Mouse (Mus musculus) cerebellum, adult 9-10 months (tissue): ENCODE data around the gene Ephx3.
"Not testable (repeated sequence)": the region's sequence is repeated elsewhere in the genome, so short reads cannot be mapped to it uniquely, and the experiment has no call there.

Experiments used
- DNase-seq: peaks from one replicate; pipeline ENCODE4 v3.0.0; 2022

Ephx3 gene

GRCm38 (mm10) chr17:32188863-32189636, at the start of gene Ephx3:
Ephx3 (minus strand) TSS chr17:32189549.
- no peak for DNase-seq

GRCm38 (mm10) chr17:32238589-32238988, 49.2 kb upstream of the Ephx3 start:
- no peak for DNase-seq

GRCm38 (mm10) chr17:32235534-32236191, 46.3 kb upstream of the Ephx3 start:
- peak; percentile 58 for DNase-seq

GRCm38 (mm10) chr17:32233174-32233573, 43.8 kb upstream of the Ephx3 start:
- peak; percentile 76 for DNase-seq

GRCm38 (mm10) chr17:32229256-32229655, 39.9 kb upstream of the Ephx3 start:
- peak; percentile 27 for DNase-seq

GRCm38 (mm10) chr17:32220873-32221272, 31.5 kb upstream of the Ephx3 start:
- DNase-seq: no peak

- not testable (repeated sequence) for DNase-seq
Measured at GRCm38 (mm10) chr17:32215587-32215986, 26.2 kb upstream of the Ephx3 start.

GRCm38 (mm10) chr17:32211554-32211953, 22.2 kb upstream of the Ephx3 start:
- DNase-seq: not testable (repeated sequence)

- peak; percentile 67 for DNase-seq
Measured at GRCm38 (mm10) chr17:32209752-32210151, 20.4 kb upstream of the Ephx3 start.

GRCm38 (mm10) chr17:32209144-32209543, 19.8 kb upstream of the Ephx3 start:
- DNase-seq: no peak

GRCm38 (mm10) chr17:32207586-32208245, 18.4 kb upstream of the Ephx3 start:
- DNase-seq: no peak

- no peak for DNase-seq
Measured at GRCm38 (mm10) chr17:32205345-32205744, 16.0 kb upstream of the Ephx3 start.

- no peak for DNase-seq
Measured at GRCm38 (mm10) chr17:32202972-32203371, 13.6 kb upstream of the Ephx3 start.

GRCm38 (mm10) chr17:32201086-32201485, 11.7 kb upstream of the Ephx3 start:
- DNase-seq: no peak

- no peak for DNase-seq
Measured at GRCm38 (mm10) chr17:32199796-32200195, 10.4 kb upstream of the Ephx3 start.

GRCm38 (mm10) chr17:32197156-32197555, 7.8 kb upstream of the Ephx3 start:
- DNase-seq: no peak

- DNase-seq: no peak
Measured at GRCm38 (mm10) chr17:32195725-32196124, 6.4 kb upstream of the Ephx3 start.

GRCm38 (mm10) chr17:32193010-32193409, 3.7 kb upstream of the Ephx3 start:
- DNase-seq: no peak

- DNase-seq: no peak
Measured at GRCm38 (mm10) chr17:32189850-32190249, 501 bp upstream of the Ephx3 start.

- DNase-seq: no peak
Measured at GRCm38 (mm10) chr17:32183017-32183416, 6.3 kb downstream of the Ephx3 start.

GRCm38 (mm10) chr17:32179621-32180491, 9.5 kb downstream of the Ephx3 start:
- DNase-seq: no peak

- DNase-seq: no peak
Measured at GRCm38 (mm10) chr17:32176919-32177318, 12.4 kb downstream of the Ephx3 start.

- DNase-seq: no peak
Measured at GRCm38 (mm10) chr17:32173166-32173565, 16.2 kb downstream of the Ephx3 start.
